Mouse (Mus musculus): ENCODE measurements around the gene Ruvbl2.

Gene Ruvbl2

GRCm38 (mm10) chr7:45421194-45421593 is 16.7 kb downstream of the Ruvbl2 start:
- no peak for DNase-seq

- DNase-seq, result no peak
These were observed 17.3 kb downstream of the Ruvbl2 start, which contains the start of gene Lhb for GRCm38 (mm10) chr7:45420615-45420919. Gene Lhb (plus strand): TSS chr7:45420820.

GRCm38 (mm10) chr7:45419859-45420614 is 17.9 kb downstream of the Ruvbl2 start:
- DNase-seq, result no peak

- DNase-seq, result no peak
These were observed 19.9 kb downstream of the Ruvbl2 start for GRCm38 (mm10) chr7:45417962-45418492.

- DNase-seq, result peak; percentile 42
These were observed 22.3 kb downstream of the Ruvbl2 start for GRCm38 (mm10) chr7:45415636-45416035.

GRCm38 (mm10) chr7:45414740-45415224 is 23.1 kb downstream of the Ruvbl2 start:
- DNase-seq, result no peak

- peak; percentile 30 for DNase-seq
These were observed 23.8 kb downstream of the Ruvbl2 start for GRCm38 (mm10) chr7:45413864-45414739.

- DNase-seq, result peak; percentile 41
These were observed 24.6 kb downstream of the Ruvbl2 start, which contains the start of gene Ntf5 for GRCm38 (mm10) chr7:45413113-45413863. Gene Ntf5 (plus strand): TSS chr7:45413695.

- no peak for DNase-seq
These were observed 25.5 kb downstream of the Ruvbl2 start for GRCm38 (mm10) chr7:45412421-45412820.

GRCm38 (mm10) chr7:45409497-45410163 is 28.3 kb downstream of the Ruvbl2 start:
- DNase-seq, result no peak

- DNase-seq, result no peak
These were observed 28.9 kb downstream of the Ruvbl2 start for GRCm38 (mm10) chr7:45408949-45409348.

GRCm38 (mm10) chr7:45408351-45408750 is 29.5 kb downstream of the Ruvbl2 start:
- no peak for DNase-seq

GRCm38 (mm10) chr7:45407836-45408235 is 30.1 kb downstream of the Ruvbl2 start:
- no peak for DNase-seq

- peak; percentile 55 for DNase-seq
These were observed 31.4 kb downstream of the Ruvbl2 start for GRCm38 (mm10) chr7:45406157-45407156.

GRCm38 (mm10) chr7:45405091-45406075 is 32.5 kb downstream of the Ruvbl2 start, which contains the start of gene Kcna7:
Gene Kcna7 (plus strand): TSS chr7:45405653.
- DNase-seq, result peak; percentile 86

- DNase-seq, result peak; percentile 89
These were observed 34.2 kb downstream of the Ruvbl2 start for GRCm38 (mm10) chr7:45403532-45404261.

- no peak for DNase-seq
These were observed 36.3 kb downstream of the Ruvbl2 start for GRCm38 (mm10) chr7:45401521-45402085.

- no peak for DNase-seq
These were observed 41.1 kb downstream of the Ruvbl2 start for GRCm38 (mm10) chr7:45396787-45397186.

Data from thymus, postnatal 4 days (tissue).